Mouse (Mus musculus) NIH3T3 (cell line): Measurements from ENCODE around the gene Sphk2.
"Not testable (repeated sequence)": the region's sequence is repeated elsewhere in the genome, so short reads cannot be mapped to it uniquely, and the experiment has no call there.

Experiments used
- DNase-seq: peaks from one replicate; pipeline ENCODE4 v3.0.0-alpha.2; 2012; ENCODE audit warnings: low read depth

Sphk2 gene

DNA sequence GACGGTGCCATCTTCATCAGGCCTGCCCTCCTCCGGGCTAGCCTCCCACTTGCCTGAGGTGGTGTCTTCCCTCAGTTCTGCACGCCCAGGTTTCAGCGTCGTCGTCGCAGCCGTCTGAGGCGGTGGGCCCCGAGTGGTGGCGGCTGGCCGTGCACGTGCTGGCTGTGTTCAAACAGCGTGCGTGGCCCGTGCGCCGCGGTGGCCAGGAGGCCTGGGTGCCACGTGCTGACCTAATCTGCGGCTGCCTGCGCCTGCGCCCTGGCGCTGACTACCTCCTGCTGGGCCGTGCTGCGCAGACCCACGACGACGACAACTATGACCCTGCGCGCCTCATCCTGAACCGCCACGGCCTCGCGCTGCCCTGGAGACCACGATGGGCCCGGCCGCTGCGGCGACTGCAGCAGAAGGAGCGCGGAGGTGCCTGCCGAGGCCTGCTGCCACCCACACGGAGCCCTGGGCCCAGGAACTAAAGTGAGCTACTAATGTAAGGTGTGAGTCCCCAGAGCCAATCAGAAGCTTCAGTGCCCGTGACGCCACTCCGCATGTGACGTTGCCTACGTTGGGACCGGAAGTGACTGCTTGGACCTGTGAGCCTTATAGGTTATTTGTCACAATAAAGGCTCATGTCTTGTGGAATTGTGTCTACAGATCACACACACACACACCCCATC lies 23.7 kb downstream of the Sphk2 start, which contains the start of gene Sec1:
Gene Sec1, minus strand, starts transcription at position 482 of the 671 bp plus-strand sequence.
- DNase-seq = no peak

GRCm38 (mm10) chr7:45692364-45692763 lies 25.4 kb downstream of the Sphk2 start:
- DNase-seq = no peak

- no peak for DNase-seq
These were observed 28.0 kb downstream of the Sphk2 start for GRCm38 (mm10) chr7:45689800-45690199.

- no peak for DNase-seq
These were observed 28.7 kb downstream of the Sphk2 start for GRCm38 (mm10) chr7:45689099-45689498.

- no peak for DNase-seq
These were observed 31.0 kb downstream of the Sphk2 start for GRCm38 (mm10) chr7:45686841-45687240.

- no peak for DNase-seq
These were observed 32.0 kb downstream of the Sphk2 start for GRCm38 (mm10) chr7:45685811-45686210.

DNA sequence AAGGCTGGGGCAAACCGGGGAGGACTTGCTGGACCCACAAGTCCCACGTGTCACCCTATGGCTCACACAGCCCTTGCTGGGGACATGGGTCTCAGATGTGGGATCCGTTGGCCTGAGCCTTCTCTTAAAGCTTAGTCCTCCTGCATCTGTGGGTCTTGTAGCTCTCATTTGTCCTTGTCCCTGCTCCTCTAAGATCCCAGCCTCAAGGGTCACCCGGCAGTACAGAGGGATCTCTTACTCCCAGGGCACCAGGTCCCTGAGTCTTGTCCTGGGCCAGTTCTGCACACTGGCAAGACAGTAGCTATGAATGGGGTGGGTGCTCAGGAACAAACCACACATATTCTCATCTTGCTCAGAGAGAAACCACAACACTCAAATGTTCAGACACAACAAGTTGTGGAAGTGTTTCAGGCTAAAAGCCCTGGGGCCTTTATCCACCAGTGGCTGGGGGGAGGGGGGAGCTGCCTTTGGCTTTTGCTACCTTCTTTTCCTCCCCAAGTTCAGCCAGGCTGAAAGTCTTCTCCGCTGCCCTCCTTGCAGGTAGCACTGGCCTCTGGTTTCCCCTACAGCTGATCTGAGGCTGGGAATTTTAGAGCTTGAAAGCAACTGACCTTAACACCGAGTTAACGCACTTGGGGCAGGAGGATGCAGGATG lies 34.3 kb downstream of the Sphk2 start, which contains the start of gene Ntn5:
Gene Ntn5, plus strand, starts transcription at position 627 of the 655 bp plus-strand sequence.
- no peak for DNase-seq

DNA sequence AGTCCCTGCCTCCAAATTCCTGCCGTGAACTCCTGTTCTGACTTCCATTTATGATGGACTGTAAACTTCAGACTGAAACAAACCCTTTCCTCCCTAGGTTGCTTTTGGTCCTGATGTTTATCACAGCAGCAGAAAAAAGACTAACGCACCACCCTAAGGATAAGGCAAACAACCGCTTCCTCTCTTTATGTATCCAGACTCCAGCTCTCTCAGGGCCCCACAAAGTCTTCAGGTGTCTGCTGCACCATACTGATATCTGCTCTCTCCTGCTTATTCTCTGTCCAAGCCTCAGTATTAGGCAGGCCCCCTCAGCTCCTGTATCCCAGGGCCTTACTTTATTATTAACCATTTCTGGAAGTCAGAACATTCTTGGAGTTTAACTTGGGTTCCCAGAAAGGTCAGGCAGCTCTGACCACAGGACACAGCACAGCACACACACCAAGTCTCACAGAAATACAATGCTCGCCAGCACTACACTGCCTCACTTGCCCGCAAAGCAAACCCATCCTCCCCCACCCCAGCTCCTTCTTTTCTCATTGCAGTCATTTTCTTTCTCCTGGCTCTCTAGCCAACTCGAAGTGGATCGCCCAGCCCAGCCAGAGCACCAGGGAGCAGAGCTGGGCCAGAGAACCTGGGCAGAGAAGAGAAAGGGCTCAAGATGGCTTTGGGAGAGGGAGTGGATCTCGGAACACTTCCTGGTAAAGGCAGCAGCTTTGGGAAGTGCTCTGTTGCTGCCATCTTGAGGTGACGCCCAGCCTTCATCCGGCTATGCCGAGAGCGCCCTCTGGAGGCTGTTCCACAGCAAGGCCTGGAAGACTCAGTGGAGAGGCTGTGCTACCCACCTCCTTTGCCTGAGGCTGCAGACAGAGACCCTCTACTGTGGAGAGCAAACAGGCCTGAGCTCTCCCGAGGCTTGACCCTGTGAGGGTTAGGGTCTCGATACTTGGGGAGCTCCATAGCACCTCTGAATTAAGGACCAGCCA lies 35.4 kb downstream of the Sphk2 start:
- peak; percentile 97 for DNase-seq

DNA sequence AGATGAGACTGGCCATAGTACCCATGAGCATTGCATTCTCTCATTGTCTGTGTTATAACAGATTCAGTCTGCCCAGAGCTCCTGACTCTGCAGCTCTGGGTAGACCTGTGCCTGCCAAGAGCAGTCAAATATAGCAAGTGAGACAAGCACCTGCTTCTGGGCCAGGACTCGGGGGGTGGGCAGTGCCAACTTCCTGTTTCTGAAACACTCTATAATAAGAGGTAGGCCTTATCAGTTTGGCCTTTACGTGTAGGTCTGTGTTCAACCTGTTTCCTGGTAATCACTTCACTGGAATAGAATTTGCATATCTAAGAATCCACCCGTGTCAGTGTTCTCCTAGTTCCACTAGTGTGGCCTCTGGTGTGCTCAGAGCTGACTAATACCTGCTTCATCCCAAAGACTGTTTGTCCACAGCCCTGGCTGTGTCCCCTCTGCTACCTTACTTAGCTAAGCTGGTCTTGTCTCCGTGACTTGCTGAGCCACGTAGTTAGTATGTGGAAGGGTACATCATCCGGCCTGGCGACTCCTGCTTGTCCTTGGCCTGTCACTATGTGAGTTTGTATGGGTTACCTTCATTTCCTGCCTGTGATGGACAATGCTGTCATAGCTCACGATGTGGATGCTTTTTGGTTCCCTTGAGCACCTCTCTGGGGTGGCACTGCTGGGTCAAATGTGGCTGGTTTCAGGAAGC lies 36.6 kb downstream of the Sphk2 start:
- no peak for DNase-seq

DNA sequence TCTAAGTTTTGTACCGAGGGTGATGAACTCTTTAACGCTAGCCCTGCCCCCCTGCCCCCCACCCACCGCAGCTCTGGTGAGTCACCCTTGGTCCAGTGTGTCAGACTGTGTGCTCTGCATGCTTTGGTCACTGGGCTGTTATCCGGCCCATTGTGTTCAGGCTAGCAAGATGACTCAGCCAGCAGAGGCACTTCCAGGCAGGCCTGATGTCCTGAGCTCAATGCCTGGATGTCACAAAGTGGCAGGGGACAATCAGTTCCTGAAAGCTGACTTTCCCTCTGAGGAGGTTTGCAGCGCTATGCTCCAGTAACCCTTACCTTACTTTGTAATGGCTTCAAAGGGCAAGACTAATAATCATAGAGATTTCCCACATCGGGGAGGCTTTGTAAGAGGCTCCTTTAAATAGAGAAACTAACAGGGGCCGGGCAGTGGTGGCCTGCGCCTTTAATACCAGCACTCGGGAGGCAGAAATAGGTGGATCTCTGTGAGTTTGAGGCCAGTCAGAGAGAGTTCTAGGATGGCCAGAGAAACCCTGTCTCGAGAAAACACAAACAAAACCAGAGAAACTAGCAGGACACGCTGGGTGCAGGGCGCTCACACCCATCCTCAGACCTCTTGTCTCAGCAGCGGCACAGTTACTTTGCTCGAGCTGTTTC lies 37.7 kb downstream of the Sphk2 start:
- DNase-seq = peak; percentile 87

- DNase-seq = no peak
These were observed 39.3 kb downstream of the Sphk2 start for GRCm38 (mm10) chr7:45678513-45678912.

- no peak for DNase-seq
These were observed 40.0 kb downstream of the Sphk2 start for GRCm38 (mm10) chr7:45677627-45678295.

- no peak for DNase-seq
These were observed 48.9 kb downstream of the Sphk2 start for GRCm38 (mm10) chr7:45668921-45669320.

GRCm38 (mm10) chr7:45667761-45668160 lies 50.0 kb downstream of the Sphk2 start:
- peak; percentile 56 for DNase-seq

GRCm38 (mm10) chr7:45666161-45666560 lies 51.6 kb downstream of the Sphk2 start, which contains the start of gene Fut2:
Gene Fut2, minus strand, starts transcription at chr7:45666394.
- no peak for DNase-seq

DNA sequence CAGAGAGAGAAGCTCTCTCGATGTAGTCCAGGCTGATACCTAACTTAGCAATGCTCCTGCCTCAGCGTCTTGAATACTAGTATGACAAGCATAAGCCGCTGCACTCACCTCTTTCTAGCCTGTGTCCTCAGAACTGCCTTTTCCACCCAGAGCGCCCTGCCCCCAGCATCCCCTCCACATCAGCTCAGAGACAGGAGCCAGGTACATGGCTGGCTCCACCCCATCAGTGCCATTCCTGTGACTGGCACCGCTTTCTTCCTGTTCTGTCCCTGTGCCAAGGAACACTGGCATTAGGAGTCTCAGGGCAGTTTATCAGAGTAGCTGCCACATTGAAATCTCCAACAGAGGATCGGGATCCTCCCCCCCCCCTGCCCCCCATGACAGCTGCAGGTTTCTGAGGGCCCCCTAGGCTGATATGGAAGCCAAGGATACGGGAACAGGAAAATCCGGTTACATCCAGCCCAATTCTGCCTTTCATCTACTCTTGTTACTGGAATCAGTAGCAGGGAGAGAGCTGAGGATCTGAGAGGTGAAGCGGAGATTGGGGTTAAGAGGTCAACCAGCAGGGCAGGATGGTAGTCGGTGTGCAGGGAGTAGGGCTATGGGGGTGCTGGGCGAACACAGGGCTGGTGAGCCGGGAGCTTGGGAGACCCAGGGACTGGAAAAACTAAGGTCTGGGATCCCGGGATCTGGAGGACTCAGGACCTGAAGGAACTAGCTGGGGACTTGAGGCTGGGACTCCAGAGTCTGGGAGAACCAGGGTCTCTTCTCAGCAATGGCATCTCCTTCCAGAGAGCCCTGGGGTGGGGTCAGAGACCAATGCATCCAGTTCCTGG lies 52.3 kb downstream of the Sphk2 start:
- no peak for DNase-seq

DNA sequence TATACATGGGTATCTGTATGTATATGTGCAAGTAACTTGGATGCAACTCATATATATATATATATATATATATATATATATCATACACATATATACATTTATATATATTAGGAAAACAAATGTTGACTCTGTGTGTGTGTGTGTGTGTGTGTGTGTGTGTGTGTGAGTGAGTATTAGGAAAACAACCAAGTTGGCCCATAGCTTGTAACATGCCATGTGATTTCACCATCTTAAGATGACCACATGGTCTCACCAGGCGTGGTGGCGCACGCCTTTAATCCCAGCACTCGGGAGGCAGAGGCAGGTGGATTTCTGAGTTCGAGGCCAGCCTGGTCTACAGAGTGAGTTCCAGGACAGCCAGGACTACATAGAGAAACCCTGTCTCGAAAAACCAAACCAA lies 56.1 kb downstream of the Sphk2 start:
- DNase-seq = not testable (repeated sequence)

GRCm38 (mm10) chr7:45660746-45661478 lies 56.9 kb downstream of the Sphk2 start:
- no peak for DNase-seq
